Mouse (Mus musculus) kidney, adult 2 months (tissue): ENCODE measurements at regions not wholly inside any gene's neighbourhood (a gene's known extent, or its start where the extent isn't known, plus 50 kb on each side); places are given as distances from the start of the nearest gene placed in this dataset.
A peak's percentile ranks its signal among the peaks of the same experiment; 100 is the strongest.

ENCODE experiments used
- DNase-seq: peaks from one replicate; pipeline ENCODE4 v3.0.0; 2021
- H3K27ac ChIP-seq: fragments of 200-500 bp; 2 replicates; pipeline ENCODE4 v1.5.1; 2012; ENCODE audit warnings: low read depth, low read length, control low read depth, inconsistent platforms; ENCODE audit not compliant: insufficient read depth
- H3K27me3 ChIP-seq: fragments of 200-500 bp; replicated peaks from 2 replicates; pipeline ENCODE4 v1.6.1; 2012; ENCODE audit warnings: mild to moderate bottlenecking, moderate library complexity, low read length, inconsistent platforms; ENCODE audit not compliant: control insufficient read depth, insufficient read depth
- H3K36me3 ChIP-seq: fragments of 200-500 bp; 2 replicates; pipeline ENCODE4 v1.6.1; 2012; ENCODE audit warnings: mild to moderate bottlenecking, moderate library complexity, low read length, inconsistent platforms; ENCODE audit not compliant: control insufficient read depth, insufficient read depth
- H3K4me1 ChIP-seq: fragments of 200-500 bp; 2 replicates; pipeline ENCODE4 v1.6.1; 2011; ENCODE audit warnings: low read length; ENCODE audit not compliant: control insufficient read depth, insufficient read depth
- H3K4me3 ChIP-seq: fragments of 200-500 bp; 2 replicates; pipeline ENCODE4 v1.5.1; 2011; ENCODE audit warnings: mild to moderate bottlenecking, low read depth, low read length, control low read depth; ENCODE audit not compliant: insufficient read depth
- CTCF ChIP-seq: fragments of 200-500 bp; conservative IDR thresholded peaks from 2 replicates; pipeline ENCODE4 v1.5.1; 2011; ENCODE audit warnings: low read depth, mild to moderate bottlenecking, control low read depth, low read length, moderate library complexity, mixed read lengths; ENCODE audit not compliant: insufficient read depth, insufficient read length
- POLR2A ChIP-seq: fragments of 200-500 bp; IDR thresholded peaks from one replicate; pipeline ENCODE4 v1.6.1; 2011; ENCODE audit warnings: low read depth, low read length, control low read depth
- WGBS: fragments of 180-500 bp; shearing (Covaris S2); methylation state at CpG from one replicate; pipeline ENCODE4 v1.1.7; 2018; 5-methylcytosine and 5-hydroxymethylcytosine counted together

DNA sequence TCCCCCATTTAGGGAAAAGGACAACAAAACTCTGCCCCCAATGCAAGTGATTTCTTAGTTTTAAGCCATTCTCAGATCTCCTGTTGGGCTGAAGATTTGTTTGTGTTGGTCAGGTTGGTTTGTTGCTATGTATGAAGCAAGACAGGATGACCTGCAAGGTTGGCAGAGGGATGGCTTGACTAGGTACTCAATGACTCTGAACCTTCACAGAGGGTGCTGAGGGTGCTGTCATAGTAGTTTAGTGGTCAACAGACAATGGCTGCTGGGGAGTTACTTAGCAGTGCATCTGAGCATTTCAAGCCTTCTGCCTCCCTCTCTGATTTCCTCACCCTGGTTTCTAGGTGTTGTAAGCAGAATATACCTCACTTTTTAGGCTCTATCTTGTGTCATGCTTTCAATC, 114.7 kb upstream of the Jag1 start:
- H3K4me1 ChIP-seq = no peaks in the 10 kb centered on the region
- no peak for TF ChIP-seq POLR2A
- no peak for TF ChIP-seq CTCF
- no peaks in the 10 kb centered on the region for H3K27me3 ChIP-seq
- no peak overlapping the region for H3K27ac ChIP-seq
- H3K36me3 ChIP-seq = no peaks in the 10 kb centered on the region
- no peak for DNase-seq
- no peak overlapping the region for H3K4me3 ChIP-seq

DNA sequence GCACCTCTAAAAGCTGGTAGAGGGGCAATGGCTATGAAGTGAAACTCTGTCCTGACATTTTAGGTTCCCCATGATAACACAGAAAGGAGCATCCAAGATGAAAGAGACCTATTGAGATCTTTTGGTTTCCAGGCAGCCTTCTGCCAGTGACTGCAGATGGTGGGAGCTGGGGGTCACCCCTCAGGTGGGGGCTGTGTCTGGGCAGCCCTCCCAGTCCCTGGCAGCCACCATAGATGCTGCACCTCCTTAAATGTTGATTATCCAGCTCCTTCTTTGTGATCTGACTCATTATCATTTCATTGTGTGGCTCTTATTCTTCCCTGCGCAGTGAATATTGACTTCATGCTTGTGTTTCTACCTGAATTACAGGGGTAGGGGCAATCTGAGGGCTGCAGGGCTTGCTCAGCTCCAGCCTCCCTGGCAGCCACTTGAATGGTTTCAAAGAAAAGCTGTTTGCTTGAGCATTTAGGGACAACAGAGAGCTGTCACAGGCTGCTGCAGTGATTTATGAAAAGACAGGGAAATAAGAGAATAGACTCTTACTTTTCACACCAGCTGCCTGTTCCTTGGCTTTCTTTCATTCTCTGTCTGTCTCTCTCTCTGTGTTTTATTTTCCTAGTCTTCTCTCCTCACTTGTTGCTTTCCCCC, 113.1 kb upstream of the Jag1 start:
- no peak overlapping the region for H3K27ac ChIP-seq
- H3K36me3 ChIP-seq = no peaks in the 10 kb centered on the region
- H3K4me3 ChIP-seq = no peak overlapping the region
- TF ChIP-seq CTCF = no peak
- TF ChIP-seq POLR2A = no peak
- WGBS = 59% methylated on average over 1 of the region's 1 CpGs
- H3K27me3 ChIP-seq = no peaks in the 10 kb centered on the region
- no peak for DNase-seq
- H3K4me1 ChIP-seq = no peaks in the 10 kb centered on the region

DNA sequence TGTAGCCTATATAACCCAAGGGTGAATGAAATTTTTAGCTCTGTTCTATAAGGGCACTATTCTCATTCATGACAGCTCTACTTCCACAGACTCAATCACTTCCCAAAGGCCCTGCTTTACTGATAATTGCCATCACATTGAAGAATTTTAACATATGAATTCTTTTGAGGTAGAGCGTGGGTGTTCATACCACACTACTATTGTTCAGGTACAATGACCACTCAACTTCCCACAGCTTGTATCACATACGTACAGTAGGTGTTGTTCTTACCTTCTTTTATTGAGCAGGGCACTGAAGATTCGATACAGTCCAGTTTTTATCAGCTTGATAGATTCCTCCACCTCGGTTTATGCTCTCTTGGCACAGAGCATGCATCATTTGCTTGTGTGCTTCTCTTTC, 111.1 kb upstream of the Jag1 start:
- TF ChIP-seq CTCF (no peak), POLR2A (no peak)
- Histone ChIP-seq H3K36me3 (no peaks in the 10 kb centered on the region), H3K4me3 (no peak overlapping the region), H3K27ac (no peak overlapping the region), H3K27me3 (no peaks in the 10 kb centered on the region), H3K4me1 (no peaks in the 10 kb centered on the region)
- DNase-seq = no peak
- 96% methylated on average over 4 of the region's 4 CpGs for WGBS

DNA sequence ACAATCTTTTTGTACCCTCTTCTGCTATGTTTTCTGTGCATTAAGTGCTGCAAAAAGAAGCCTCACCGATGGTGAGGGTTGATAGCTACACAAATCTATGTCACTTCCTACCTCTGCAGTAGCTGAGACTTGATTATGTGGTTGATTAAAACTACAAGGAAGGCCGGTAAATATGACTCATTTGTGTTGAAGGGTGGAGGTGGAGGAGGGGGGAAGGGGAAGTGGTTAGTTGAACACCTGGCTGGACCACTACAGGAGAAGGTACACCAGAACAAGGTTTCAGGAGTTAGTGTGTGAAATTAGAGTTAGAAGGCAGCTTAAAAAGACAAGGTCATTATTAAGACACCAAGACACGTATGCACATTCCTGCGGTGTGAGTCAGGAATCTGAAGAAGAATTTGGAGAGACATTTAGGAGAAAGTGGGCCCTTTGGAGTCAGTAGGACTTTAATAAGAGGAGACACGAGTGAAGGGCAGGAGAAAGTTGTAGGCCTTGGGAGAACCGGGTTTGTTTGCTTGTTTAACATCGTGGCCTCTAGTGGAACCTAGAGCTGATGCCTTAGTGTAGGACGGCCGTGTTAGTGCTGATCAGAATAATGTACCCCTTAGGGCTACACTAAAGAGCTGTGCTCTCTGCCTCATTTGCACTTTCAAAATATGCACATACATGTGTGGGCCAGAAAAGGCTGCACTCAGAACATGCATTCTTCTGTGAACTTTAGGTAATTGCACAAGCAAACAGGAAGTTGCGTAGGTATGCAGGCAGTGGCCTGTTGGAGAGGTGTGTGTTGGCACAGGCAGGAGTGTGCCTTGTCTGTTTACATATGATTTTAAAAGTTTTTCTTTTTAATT, 108.5 kb upstream of the Jag1 start:
- no peak for TF ChIP-seq POLR2A
- TF ChIP-seq CTCF = no peak
- no peaks in the 10 kb centered on the region for H3K36me3 ChIP-seq
- peak overlapping the region; percentile 45; the same call in 1 of the 2 replicates for H3K27ac ChIP-seq
- WGBS = 68% methylated on average over 10 of the region's 10 CpGs
- no peak overlapping the region for H3K4me3 ChIP-seq
- H3K27me3 ChIP-seq = no peaks in the 10 kb centered on the region
- H3K4me1 ChIP-seq = no peaks in the 10 kb centered on the region
- DNase-seq = peak; percentile 53

DNA sequence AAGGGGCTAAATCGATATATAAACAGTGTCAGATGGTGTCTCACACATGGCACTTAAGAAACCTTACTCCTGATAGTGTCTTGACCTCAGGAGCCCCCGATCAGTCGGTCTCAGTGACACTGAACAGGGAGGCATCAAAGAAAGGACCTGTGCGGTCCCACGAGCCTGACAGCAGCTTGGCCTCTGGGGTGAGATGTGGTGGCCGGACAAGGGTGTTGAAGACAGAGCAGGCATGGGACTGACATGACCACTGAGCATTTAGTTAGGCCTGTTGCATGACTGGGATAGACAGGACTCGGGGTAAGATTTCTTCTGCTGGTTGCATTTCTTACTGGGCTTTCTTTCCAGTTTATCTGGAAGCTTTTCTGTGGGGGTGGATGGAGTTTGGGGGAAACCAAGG, 99.3 kb upstream of the Jag1 start:
- Histone ChIP-seq H3K27me3 (no peaks in the 10 kb centered on the region), H3K27ac (no peak overlapping the region), H3K4me3 (no peak overlapping the region), H3K4me1 (no peaks in the 10 kb centered on the region), H3K36me3 (no peaks in the 10 kb centered on the region)
- TF ChIP-seq POLR2A (no peak), CTCF (no peak)
- no peak for DNase-seq
- 72% methylated on average over 7 of the region's 7 CpGs for WGBS

DNA sequence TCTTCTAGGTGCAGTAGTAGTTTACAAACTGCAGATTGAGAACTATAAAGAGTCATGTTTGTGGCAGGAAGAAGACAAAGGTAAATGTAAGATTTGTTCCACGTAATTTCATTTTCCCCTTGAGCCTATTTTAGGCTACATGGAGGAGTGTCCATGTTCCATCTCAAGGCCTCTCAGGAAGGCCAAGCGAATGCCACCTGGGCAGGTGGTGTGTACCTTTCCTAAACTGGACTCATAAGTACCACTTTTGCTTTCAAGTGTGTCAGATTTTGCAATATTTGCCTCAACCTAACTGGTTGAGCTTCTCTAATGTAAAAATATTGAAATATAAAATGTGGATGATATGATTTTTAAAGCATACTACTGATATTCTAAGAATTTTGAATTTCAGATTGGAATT, 91.4 kb upstream of the Jag1 start:
- H3K27ac ChIP-seq = no peak overlapping the region
- TF ChIP-seq CTCF (no peak), POLR2A (no peak)
- WGBS = 93% methylated on average over 2 of the region's 2 CpGs
- no peak overlapping the region for H3K4me3 ChIP-seq
- H3K4me1 ChIP-seq = no peaks in the 10 kb centered on the region
- H3K36me3 ChIP-seq = no peaks in the 10 kb centered on the region
- H3K27me3 ChIP-seq = no peaks in the 10 kb centered on the region
- no peak for DNase-seq

DNA sequence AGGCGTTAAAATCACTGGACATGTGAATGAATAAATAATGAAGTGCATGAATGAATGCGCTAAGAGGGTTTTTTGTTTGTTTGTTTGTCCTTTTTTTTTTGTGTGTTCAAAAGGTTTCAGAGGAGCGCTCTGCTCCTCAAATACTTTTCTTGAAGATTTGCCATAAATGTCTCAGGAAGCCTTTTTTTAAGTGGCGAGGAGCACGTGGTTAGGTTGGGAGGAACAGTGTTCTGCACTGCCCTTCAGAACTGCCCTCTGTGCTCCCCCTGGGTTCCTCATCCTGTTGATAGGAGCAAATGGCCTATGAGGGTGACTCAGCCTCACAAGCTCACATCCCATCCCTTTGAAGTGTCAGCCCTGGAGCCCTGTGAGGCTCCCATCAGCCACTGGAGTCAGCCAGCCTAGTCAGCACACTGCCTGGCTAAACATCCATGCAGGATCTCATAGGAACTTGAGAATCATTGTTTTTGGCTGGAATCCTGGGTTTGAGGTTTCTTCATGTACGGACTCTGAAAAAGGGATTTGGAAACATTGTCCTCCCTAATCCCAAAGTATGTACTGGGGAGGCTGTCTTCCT, 87.9 kb upstream of the Jag1 start:
- no peak for TF ChIP-seq CTCF
- TF ChIP-seq POLR2A = no peak
- peak; percentile 7 for DNase-seq
- no peak overlapping the region for H3K4me3 ChIP-seq
- H3K27ac ChIP-seq = no peak overlapping the region
- no peaks in the 10 kb centered on the region for H3K4me1 ChIP-seq
- no peaks in the 10 kb centered on the region for H3K27me3 ChIP-seq
- no peaks in the 10 kb centered on the region for H3K36me3 ChIP-seq
- WGBS = 68% methylated on average over 6 of the region's 6 CpGs
